Mouse (Mus musculus) heart, postnatal 0 days (tissue): ENCODE data around the gene Stac.

ENCODE experiments used
- CTCF ChIP-seq: IDR thresholded peaks from 2 replicates; pipeline ENCODE4 v1.5.1; 2016; ENCODE audit warnings: antibody characterized with exemption, control low read depth, low read depth
- EP300 ChIP-seq: IDR thresholded peaks from 2 replicates; pipeline ENCODE4 v1.6.1; 2016; ENCODE audit warnings: antibody characterized with exemption, low read depth

DNA sequence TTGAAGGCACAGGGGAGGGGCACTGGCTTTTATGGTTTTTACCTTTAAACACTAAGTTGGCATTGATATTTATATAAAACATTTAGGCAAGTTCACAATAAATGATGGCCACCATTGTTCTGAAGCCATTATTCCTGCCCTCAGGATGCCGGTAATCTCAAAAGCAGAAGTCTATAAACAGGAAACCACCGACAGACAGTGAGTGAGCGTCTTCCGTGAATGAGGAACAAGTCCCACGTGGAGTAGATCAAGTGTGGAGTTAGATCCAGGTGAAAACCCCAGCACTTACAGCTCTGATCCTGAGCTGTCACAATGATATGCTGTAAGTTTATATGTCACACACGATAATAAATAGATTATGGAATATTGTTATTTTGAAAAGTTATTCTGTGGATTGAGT, 112.7 kb downstream of the Stac start:
- no peak for TF ChIP-seq CTCF
- no peak for TF ChIP-seq EP300
